Mouse (Mus musculus) layer of hippocampus, adult 9-10 months (tissue): Measurements from ENCODE around the gene Tmem132a.

Source experiments
- DNase-seq: peaks from one replicate; pipeline ENCODE4 v3.0.0; 2022; ENCODE audit warnings: low spot score

Tmem132a gene

GRCm38 (mm10) chr19:10832030-10832429, 37.7 kb downstream of the Tmem132a start:
- DNase-seq = no peak

GRCm38 (mm10) chr19:10831424-10831823, 38.3 kb downstream of the Tmem132a start:
- no peak for DNase-seq

- DNase-seq = no peak
Measured at GRCm38 (mm10) chr19:10829436-10830175, 40.1 kb downstream of the Tmem132a start, which contains the start of gene Cd6. TSS of gene Cd6 (minus strand) at chr19:10830058.

- DNase-seq = no peak
Measured at GRCm38 (mm10) chr19:10828321-10828720, 41.4 kb downstream of the Tmem132a start.

GRCm38 (mm10) chr19:10824061-10824460, 45.7 kb downstream of the Tmem132a start:
- no peak for DNase-seq

GRCm38 (mm10) chr19:10822534-10822933, 47.2 kb downstream of the Tmem132a start:
- no peak for DNase-seq

- DNase-seq = no peak
Measured at GRCm38 (mm10) chr19:10821319-10821718, 48.4 kb downstream of the Tmem132a start.

GRCm38 (mm10) chr19:10818217-10818946, 51.4 kb downstream of the Tmem132a start:
- DNase-seq = no peak

- no peak for DNase-seq
Measured at GRCm38 (mm10) chr19:10816462-10816861, 53.3 kb downstream of the Tmem132a start.

GRCm38 (mm10) chr19:10815871-10816270, 53.9 kb downstream of the Tmem132a start:
- no peak for DNase-seq

- DNase-seq = no peak
Measured at GRCm38 (mm10) chr19:10813905-10814304, 55.8 kb downstream of the Tmem132a start.

- no peak for DNase-seq
Measured at GRCm38 (mm10) chr19:10813039-10813438, 56.7 kb downstream of the Tmem132a start.

- no peak for DNase-seq
Measured at GRCm38 (mm10) chr19:10811471-10811870, 58.3 kb downstream of the Tmem132a start.

GRCm38 (mm10) chr19:10810176-10810492, 59.6 kb downstream of the Tmem132a start:
- DNase-seq = no peak

- DNase-seq = peak; percentile 54
Measured at GRCm38 (mm10) chr19:10809428-10810175, 60.1 kb downstream of the Tmem132a start.

GRCm38 (mm10) chr19:10808524-10809233, 61.1 kb downstream of the Tmem132a start:
- DNase-seq = no peak
